Mouse (Mus musculus): Measurements from ENCODE around the gene Elovl1. TPM values are rescaled to one million over a fixed set of nuclear protein-coding genes. Genes with fewer than 3 reads are reported as not detected.

Elovl1 gene
- 48.1 and 65.8 TPM in 2 replicates for polyA plus RNA-seq (2012; rRNA removed)

GRCm38 (mm10) chr4:118427768-118428451 lies at the start of gene Elovl1:
Gene Elovl1 (plus strand): TSS chr4:118428093.

GRCm38 (mm10) chr4:118409142-118409900 lies 18.6 kb upstream of the Elovl1 start, which contains the start of the genes Szt2 and Med8:
Gene Szt2 (minus strand): TSS chr4:118409273.
Gene Med8 (plus strand): TSS chr4:118409337.

GRCm38 (mm10) chr4:118436820-118437603 lies 9.1 kb downstream of the Elovl1 start, which contains the start of gene Cdc20:
Gene Cdc20 (minus strand): TSS chr4:118437352.

GRCm38 (mm10) chr4:118457345-118457975 lies 29.6 kb downstream of the Elovl1 start, which contains the start of gene Mpl:
Gene Mpl (minus strand): TSS chr4:118457513.

Other genes starting within 250 kb of the Elovl1 start
- 107 and 114 TPM in 2 replicates for gene Kdm4a, start 248.1 kb upstream of the Elovl1 start, polyA plus RNA-seq (2012; rRNA removed)
- gene Ptprf, start 136.7 kb upstream of the Elovl1 start, polyA plus RNA-seq (2012; rRNA removed) = 91.0 and 103 TPM in 2 replicates
- gene Szt2, start 18.8 kb upstream of the Elovl1 start, polyA plus RNA-seq (2012; rRNA removed) = 35.3 and 40.0 TPM in 2 replicates
- gene Med8, start 18.8 kb upstream of the Elovl1 start, polyA plus RNA-seq (2012; rRNA removed) = 97.0 and 106 TPM in 2 replicates
- gene Cdc20, start 9.3 kb downstream of the Elovl1 start, polyA plus RNA-seq (2012; rRNA removed) = 83.0 and 103 TPM in 2 replicates
- 0.12 and 0.14 TPM in 2 replicates for gene Mpl, start 29.4 kb downstream of the Elovl1 start, polyA plus RNA-seq (2012; rRNA removed)
- gene Tie1, start 62.0 kb downstream of the Elovl1 start, polyA plus RNA-seq (2012; rRNA removed) = 18.1 and 19.9 TPM in 2 replicates
- gene 2610528J11Rik, start 98.9 kb downstream of the Elovl1 start, polyA plus RNA-seq (2012; rRNA removed) = 0.06 and 0.60 TPM in 2 replicates
- 0.16 and 0.99 TPM in 2 replicates for gene Tmem125, start 116.0 kb downstream of the Elovl1 start, polyA plus RNA-seq (2012; rRNA removed)
- gene Cfap57, start 192.7 kb downstream of the Elovl1 start, polyA plus RNA-seq (2012; rRNA removed) = 0.98 and 1.2 TPM in 2 replicates
- 103 and 112 TPM in 2 replicates for gene Ebna1bp2, start 192.7 kb downstream of the Elovl1 start, polyA plus RNA-seq (2012; rRNA removed)
- not detected in 2 replicates for gene Olfr62, start 230.9 kb downstream of the Elovl1 start, polyA plus RNA-seq (2012; rRNA removed)

All from central nervous system, embryonic 14 days (tissue).